Mouse (Mus musculus) hindbrain, embryonic 15.5 days (tissue): Measurements from ENCODE around the gene Vmn1r10. TPM values are rescaled to one million over a fixed set of nuclear protein-coding genes. Genes with fewer than 3 reads are reported as not detected.

Experiments
- ATAC-seq: fragments of 200-750 bp; cut with Nextera tagmentation; 2 replicates; pipeline ENCODE4 v1.8.0; 2017; ENCODE audit warnings: low read depth, moderate number of reproducible peaks, moderate TSS enrichment; ENCODE audit not compliant: low FRiP score
- H3K27ac ChIP-seq: fragments of 300-500 bp; sonication (generic); replicated peaks from 2 replicates; pipeline ENCODE4 v1.5.1; 2015; ENCODE audit warnings: mild to moderate bottlenecking, inconsistent platforms
- H3K27me3 ChIP-seq: fragments of 300-500 bp; sonication (generic); 2 replicates; pipeline ENCODE4 v1.6.1; 2015; ENCODE audit warnings: control low read depth, inconsistent platforms
- H3K36me3 ChIP-seq: fragments of 300-500 bp; sonication (generic); 2 replicates; pipeline ENCODE4 v1.6.1; 2015; ENCODE audit warnings: control low read depth, inconsistent platforms
- H3K4me1 ChIP-seq: fragments of 300-500 bp; sonication (generic); replicated peaks from 2 replicates; pipeline ENCODE4 v1.6.1; 2015; ENCODE audit warnings: control low read depth, inconsistent platforms
- H3K4me2 ChIP-seq: fragments of 300-500 bp; sonication (generic); 2 replicates; pipeline ENCODE4 v1.6.1; 2015; ENCODE audit warnings: moderate library complexity, mild to moderate bottlenecking, inconsistent platforms
- H3K4me3 ChIP-seq: fragments of 300-500 bp; sonication (generic); 2 replicates; pipeline ENCODE4 v1.5.1; 2015; ENCODE audit warnings: mild to moderate bottlenecking, inconsistent platforms
- H3K9ac ChIP-seq: fragments of 300-500 bp; sonication (generic); 2 replicates; pipeline ENCODE4 v1.6.1; 2015; ENCODE audit warnings: inconsistent platforms
- H3K9me3 ChIP-seq: fragments of 300-500 bp; sonication (generic); 2 replicates; pipeline ENCODE4 v1.6.1; 2016; ENCODE audit warnings: control low read depth, inconsistent platforms
- WGBS: fragments of 180-500 bp; shearing (Covaris S2); methylation state at CpG from one replicate; pipeline ENCODE4 v1.1.7; 2015; 5-methylcytosine and 5-hydroxymethylcytosine counted together
- polyA plus RNA-seq: library from polyadenylated mRNA; unstranded; fragments of >200 nt; fragmentation: Nextera tagmentation; extraction: Ambion mirVana; gene quantifications from 2 replicates; pipeline ENCODE4 v1.2.1, GENCODE M21; 2015

Vmn1r10 gene
- polyA plus RNA-seq = not detected in 2 replicates

DNA sequence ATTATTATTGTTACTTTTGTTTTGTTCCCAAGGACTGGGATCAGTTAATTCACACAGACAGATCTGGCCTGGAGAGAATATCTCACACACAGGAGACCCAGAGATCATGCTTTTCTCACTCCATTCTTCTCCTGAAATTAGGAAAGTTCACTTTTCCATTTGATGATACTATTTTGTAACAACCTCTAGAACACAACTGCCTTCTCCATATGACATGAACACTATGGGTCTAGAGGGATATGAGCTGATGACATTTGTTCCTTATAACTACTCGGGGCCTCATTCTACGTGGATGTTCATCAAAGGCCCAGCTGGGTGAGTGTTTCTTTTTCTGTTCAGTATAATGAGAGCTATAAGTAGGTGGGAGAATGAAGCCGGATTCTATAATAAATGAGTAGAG lies at the start of gene Vmn1r10:
Gene Vmn1r10, plus strand, starts transcription at position 301 of the 400 bp plus-strand sequence.
- Histone ChIP-seq H3K4me2 (no peak within 1 kb of the TSS), H3K27me3 (no peaks in the 10 kb centered on the region), H3K9ac (no peak within 1 kb of the TSS), H3K9me3 (no peaks in the 10 kb centered on the region), H3K4me3 (no peak within 1 kb of the TSS), H3K36me3 (no peaks in the 10 kb centered on the region), H3K27ac (no peak within 1 kb of the TSS), H3K4me1 (no peaks in the 10 kb centered on the region)
- 88% methylated on average over 3 of the region's 3 CpGs for WGBS
- no peak for ATAC-seq

DNA sequence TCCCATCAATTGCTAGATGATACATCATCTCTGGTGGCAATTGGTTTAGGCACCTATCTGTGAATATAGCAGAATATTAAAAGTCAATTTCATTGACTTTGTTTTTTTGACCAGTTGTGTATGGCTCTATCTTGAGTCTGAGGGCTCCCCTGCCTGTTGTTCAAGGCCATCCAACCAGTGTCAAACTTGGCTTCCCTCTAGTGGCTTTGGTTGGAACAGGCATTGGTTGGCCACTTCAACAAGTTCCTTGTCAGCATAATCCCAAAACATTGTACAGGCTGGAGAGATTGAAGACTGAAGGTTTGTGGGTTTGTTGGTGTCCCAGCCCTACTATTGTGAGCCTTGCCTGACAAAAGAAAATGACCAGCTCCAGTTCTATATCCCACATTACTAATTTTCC lies 45.5 kb upstream of the Vmn1r10 start:
- H3K36me3 ChIP-seq = no peaks in the 10 kb centered on the region
- H3K4me2 ChIP-seq = no peak overlapping the region
- no peak for ATAC-seq
- H3K27ac ChIP-seq = no peak overlapping the region
- no peaks in the 10 kb centered on the region for H3K27me3 ChIP-seq
- no peaks in the 10 kb centered on the region for H3K9me3 ChIP-seq
- H3K9ac ChIP-seq = no peak overlapping the region
- no peaks in the 10 kb centered on the region for H3K4me1 ChIP-seq
- no peak overlapping the region for H3K4me3 ChIP-seq

DNA sequence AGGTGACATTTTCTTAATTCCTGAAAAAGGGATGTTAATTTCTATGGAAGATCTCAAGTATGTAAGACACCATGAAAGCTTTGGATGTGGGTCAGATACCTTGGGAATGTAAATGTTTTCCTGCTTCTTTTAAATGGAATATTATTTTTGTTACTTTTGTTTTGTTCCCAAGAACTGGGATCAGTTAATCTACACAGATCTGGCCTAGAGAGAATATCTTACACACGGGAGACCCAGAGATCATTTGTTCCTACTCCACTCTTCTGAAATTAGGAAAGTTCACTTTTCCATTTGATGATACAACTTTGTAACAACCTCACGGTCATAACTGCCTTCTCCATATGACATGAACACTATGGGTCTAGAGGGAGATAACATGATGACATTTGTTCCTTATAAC lies 42.8 kb upstream of the Vmn1r10 start, which contains the start of gene Vmn1r9:
Gene Vmn1r9, plus strand, starts transcription at position 301 of the 400 bp plus-strand sequence.
- Histone ChIP-seq H3K4me1 (no peaks in the 10 kb centered on the region), H3K36me3 (no peaks in the 10 kb centered on the region), H3K27me3 (no peaks in the 10 kb centered on the region), H3K9ac (no peak within 1 kb of the TSS), H3K9me3 (no peaks in the 10 kb centered on the region), H3K27ac (no peak within 1 kb of the TSS), H3K4me2 (no peak within 1 kb of the TSS), H3K4me3 (no peak within 1 kb of the TSS)
- WGBS = 91% methylated on average over 2 of the region's 2 CpGs
- no peak for ATAC-seq

DNA sequence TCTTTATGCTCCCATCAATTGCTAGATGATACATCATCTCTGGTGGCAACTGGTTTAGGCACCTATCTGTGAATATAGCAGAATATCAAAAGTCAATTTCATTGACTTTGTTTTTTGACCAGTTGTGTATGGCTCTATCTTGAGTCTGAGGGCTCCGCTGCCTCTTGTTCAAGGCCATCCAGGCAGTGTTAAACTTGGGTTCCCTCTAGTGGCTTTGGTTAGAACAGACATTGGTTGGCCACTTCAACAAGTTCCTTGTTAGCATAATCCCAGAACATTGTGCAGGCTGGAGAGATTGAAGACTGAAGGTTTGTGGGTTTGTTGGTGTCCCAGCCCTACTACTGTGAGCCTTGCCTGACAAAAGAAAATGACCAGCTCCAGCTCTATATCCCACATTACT lies 2.9 kb upstream of the Vmn1r10 start:
- no peaks in the 10 kb centered on the region for H3K27me3 ChIP-seq
- no peaks in the 10 kb centered on the region for H3K36me3 ChIP-seq
- ATAC-seq = no peak
- WGBS = 74% methylated on average over 1 of the region's 1 CpGs
- no peaks in the 10 kb centered on the region for H3K4me1 ChIP-seq
- H3K27ac ChIP-seq = no peak overlapping the region
- no peaks in the 10 kb centered on the region for H3K9me3 ChIP-seq
- H3K4me2 ChIP-seq = no peak overlapping the region
- no peak overlapping the region for H3K9ac ChIP-seq
- no peak overlapping the region for H3K4me3 ChIP-seq

DNA sequence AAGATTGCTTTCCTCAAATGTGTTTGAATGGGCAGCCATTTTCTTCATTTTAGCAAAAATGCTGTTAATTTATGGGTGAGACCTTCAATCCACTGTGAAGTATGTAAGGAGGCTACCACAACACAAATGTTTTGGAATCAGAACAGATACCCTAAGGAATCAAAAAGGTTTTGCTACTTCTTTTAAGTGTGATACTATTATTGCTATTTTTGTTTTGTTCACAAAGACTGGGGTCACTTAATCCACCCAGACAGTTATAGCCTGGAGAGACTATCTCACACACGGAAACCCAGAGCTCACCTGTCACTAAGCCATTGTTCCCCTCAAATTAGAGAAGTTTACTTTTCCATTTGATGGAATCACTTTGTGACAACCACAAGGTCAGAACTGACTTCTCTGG lies 23.9 kb downstream of the Vmn1r10 start, which contains the start of gene Vmn1r11:
Gene Vmn1r11, plus strand, starts transcription at position 301 of the 400 bp plus-strand sequence.
- Histone ChIP-seq H3K4me2 (no peak within 1 kb of the TSS), H3K9me3 (no peaks in the 10 kb centered on the region), H3K4me3 (no peak within 1 kb of the TSS), H3K36me3 (no peaks in the 10 kb centered on the region), H3K4me1 (no peaks in the 10 kb centered on the region), H3K9ac (no peak within 1 kb of the TSS), H3K27ac (no peak within 1 kb of the TSS), H3K27me3 (no peaks in the 10 kb centered on the region)
- no peak for ATAC-seq
- 81% methylated on average over 1 of the region's 1 CpGs for WGBS

DNA sequence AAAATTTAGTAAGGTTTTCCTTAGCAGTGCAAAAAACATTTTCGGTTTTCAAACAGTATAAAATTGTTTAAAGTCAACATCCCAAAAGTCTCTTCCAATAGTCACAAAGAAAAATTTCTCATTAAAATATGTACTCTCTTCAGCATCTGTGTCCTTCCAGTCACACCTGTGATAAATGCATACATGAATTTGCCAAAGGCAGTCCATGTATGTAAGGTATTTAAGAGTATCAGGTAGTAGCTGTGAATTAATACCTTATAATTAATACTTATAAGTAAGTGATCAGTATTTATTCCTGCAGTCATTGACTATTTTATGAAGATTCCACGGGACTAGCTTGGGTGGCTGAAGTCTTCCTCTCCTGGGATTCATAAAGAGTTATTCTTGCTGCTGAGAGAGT lies 47.4 kb downstream of the Vmn1r10 start, which contains the start of gene Vmn1r12:
Gene Vmn1r12, plus strand, starts transcription at position 301 of the 400 bp plus-strand sequence.
- Histone ChIP-seq H3K27ac (no peak within 1 kb of the TSS), H3K4me2 (no peak within 1 kb of the TSS), H3K9me3 (no peaks in the 10 kb centered on the region), H3K27me3 (no peaks in the 10 kb centered on the region), H3K4me3 (no peak within 1 kb of the TSS), H3K36me3 (no peaks in the 10 kb centered on the region), H3K9ac (no peak within 1 kb of the TSS), H3K4me1 (no peaks in the 10 kb centered on the region)
- no peak for ATAC-seq
- WGBS = 90% methylated on average over 2 of the region's 2 CpGs

Other genes with a start within 250 kb of the Vmn1r10 start
- 149 and 153 TPM in 2 replicates for gene Nt5c3, start 185.5 kb upstream of the Vmn1r10 start, polyA plus RNA-seq
- gene Vmn1r4, start 185.4 kb upstream of the Vmn1r10 start, polyA plus RNA-seq = 0.50 and 0.53 TPM in 2 replicates
- gene Vmn1r5, start 139.2 kb upstream of the Vmn1r10 start, polyA plus RNA-seq = not detected in 2 replicates
- not detected in 2 replicates for gene Vmn1r6, start 112.2 kb upstream of the Vmn1r10 start, polyA plus RNA-seq
- not detected in 2 replicates for gene Vmn1r7, start 84.1 kb upstream of the Vmn1r10 start, polyA plus RNA-seq
- gene Vmn1r8, start 77.2 kb upstream of the Vmn1r10 start, polyA plus RNA-seq = not detected in 2 replicates
- not detected in 2 replicates for gene Vmn1r9, start 42.7 kb upstream of the Vmn1r10 start, polyA plus RNA-seq
- not detected in 2 replicates for gene Vmn1r11, start 24.0 kb downstream of the Vmn1r10 start, polyA plus RNA-seq
- not detected in 2 replicates for gene Vmn1r12, start 47.5 kb downstream of the Vmn1r10 start, polyA plus RNA-seq
- not detected in 2 replicates for gene Vmn1r13, start 93.8 kb downstream of the Vmn1r10 start, polyA plus RNA-seq
- gene Vmn1r14, start 122.2 kb downstream of the Vmn1r10 start, polyA plus RNA-seq = not detected in 2 replicates
- gene Vmn1r15, start 148.5 kb downstream of the Vmn1r10 start, polyA plus RNA-seq = not detected in 2 replicates
- gene Vmn1r16, start 220.0 kb downstream of the Vmn1r10 start, polyA plus RNA-seq = not detected in 2 replicates